Comparison of ENCODE assay signal across 8 mouse cellular contexts in genomic region chr10:81563481-81563880, GRCm38 (mm10). TPM values are rescaled to one million over a fixed set of nuclear protein-coding genes. Genes with fewer than 3 reads are reported as not detected.
DNase-seq lines count a peak whose midpoint lies in the region; ATAC-seq and TF ChIP-seq lines count a peak whose summit lies in the region.

No protein-coding gene starts in this region.

- no peaks in the 10 kb centered on the region for H3K9me3 ChIP-seq in forebrain, embryonic 12.5 days
- H3K9me3 ChIP-seq in forebrain, embryonic 14.5 days (replicated peaks; ENCODE audit: control insufficient read depth, low read length): no peaks in the 10 kb centered on the region
- no peaks in the 10 kb centered on the region for H3K9me3 ChIP-seq in intestine, postnatal 0 days (ENCODE audit: control insufficient read depth)

- no peak for DNase-seq in forebrain, embryonic 14.5 days (ENCODE audit: low spot score)
- peak; percentile 47 for DNase-seq in ovary, postnatal 36 days (ENCODE audit: low spot score)
- DNase-seq in ovary, postnatal 14 days (ENCODE audit: low spot score): no peak
- no peak for DNase-seq in urinary bladder, postnatal 25 days (ENCODE audit: low spot score)
- DNase-seq in left cerebral cortex, postnatal 36 days (ENCODE audit: low spot score in 2 of 2): no peak
- no peak for DNase-seq in embryo, embryonic 9.5 days (ENCODE audit: extremely low spot score)

- no peak overlapping the region for H3K27ac ChIP-seq in forebrain, embryonic 12.5 days
- no peak overlapping the region for H3K27ac ChIP-seq in forebrain, embryonic 14.5 days (ENCODE audit: low read depth, low read length)
- 0 out of 2 replicates have a peak overlapping the region, but pooled peaks have one; percentile 4 for H3K27ac ChIP-seq in intestine, postnatal 0 days (ENCODE audit: low read depth, low read length)

- TF ChIP-seq CTCF in intestine, postnatal 0 days (IDR thresholded peaks at IDR 0.05; ENCODE audit: low read depth): no peak

- no peak for ATAC-seq in forebrain, embryonic 12.5 days (ENCODE audit: low FRiP score)
- ATAC-seq in forebrain, embryonic 14.5 days: no peak
- ATAC-seq in intestine, postnatal 0 days: no peak

- intact Hi-C loops in left cerebral cortex, postnatal 36 days (cut with DNase I): loop anchor here (2.0 kb wide), 1 partner anchor 41 kb away; no protein-coding TSS in a partner anchor

- H3K4me2 ChIP-seq in forebrain, embryonic 12.5 days: peak overlapping the region; percentile 39; the same call in 1 of the 2 replicates
- no peak overlapping the region for H3K4me2 ChIP-seq in forebrain, embryonic 14.5 days (ENCODE audit: low read length)
- H3K4me2 ChIP-seq in intestine, postnatal 0 days (replicated peaks; ENCODE audit: low read depth): peak overlapping the region; percentile 22

- H3K9ac ChIP-seq in forebrain, embryonic 12.5 days: no peak overlapping the region
- H3K9ac ChIP-seq in forebrain, embryonic 14.5 days (ENCODE audit: low read length): no peak overlapping the region; the same call in 1 of the 2 replicates
- no peak overlapping the region for H3K9ac ChIP-seq in intestine, postnatal 0 days (ENCODE audit: low read depth, low read length)

- H3K36me3 ChIP-seq in forebrain, embryonic 12.5 days (replicated peaks): peaks cover 27% of the 10 kb centered on the region
- H3K36me3 ChIP-seq in forebrain, embryonic 14.5 days (ENCODE audit: control insufficient read depth, insufficient read depth, low read length): peaks cover 41% of the 10 kb centered on the region
- H3K36me3 ChIP-seq in intestine, postnatal 0 days (ENCODE audit: control insufficient read depth, insufficient read depth): peaks cover 38% of the 10 kb centered on the region

- H3K4me1 ChIP-seq in forebrain, embryonic 12.5 days: peaks cover 63% of the 10 kb centered on the region
- peaks cover 23% of the 10 kb centered on the region for H3K4me1 ChIP-seq in forebrain, embryonic 14.5 days (ENCODE audit: control insufficient read depth, insufficient read depth, low read length)
- peaks cover 4% of the 10 kb centered on the region; the same call in 1 of the 2 replicates for H3K4me1 ChIP-seq in intestine, postnatal 0 days (replicated peaks; ENCODE audit: control insufficient read depth, insufficient read depth, low read length)

- no peak overlapping the region for H3K4me3 ChIP-seq in forebrain, embryonic 12.5 days (replicated peaks)
- H3K4me3 ChIP-seq in forebrain, embryonic 14.5 days (ENCODE audit: low read depth, low read length): no peak overlapping the region
- no peak overlapping the region for H3K4me3 ChIP-seq in intestine, postnatal 0 days (ENCODE audit: low read depth, low read length)

- WGBS in forebrain, embryonic 12.5 days: 51% methylated on average over 6 of the region's 6 CpGs
- WGBS in forebrain, embryonic 14.5 days: 57% methylated on average over 6 of the region's 6 CpGs
- 35% methylated on average over 6 of the region's 6 CpGs for WGBS in intestine, postnatal 0 days

- H3K27me3 ChIP-seq in forebrain, embryonic 12.5 days: peaks cover 67% of the 10 kb centered on the region
- peaks cover 8% of the 10 kb centered on the region; the same call in 1 of the 2 replicates for H3K27me3 ChIP-seq in forebrain, embryonic 14.5 days (replicated peaks; ENCODE audit: control insufficient read depth, insufficient read depth, low read length)
- no peaks in the 10 kb centered on the region for H3K27me3 ChIP-seq in intestine, postnatal 0 days (replicated peaks; ENCODE audit: control insufficient read depth, insufficient read depth, low read length)

RNA-seq across cellular contexts. Expression of gene Aes, which starts 4.2 kb away (rescaled TPM):
- 520 TPM in 2 replicates for polyA plus RNA-seq in forebrain, embryonic 12.5 days (2016; fragmentation: Nextera tagmentation; extraction: Ambion mirVana)
- polyA plus RNA-seq in forebrain, embryonic 14.5 days (2014; fragmentation: Nextera tagmentation; extraction: Ambion mirVana): 415 and 532 TPM in 2 replicates
- 528 and 536 TPM in 2 replicates for polyA plus RNA-seq in intestine, postnatal 0 days (2015; fragmentation: Nextera tagmentation; extraction: Ambion mirVana)
- total RNA-seq in left cerebral cortex, postnatal 36 days (2021): 100 to 1,000 TPM; 652 to 731 TPM

RNA-seq across cellular contexts. Expression of gene Tle2, which starts 10.9 kb away (rescaled TPM):
- polyA plus RNA-seq in forebrain, embryonic 12.5 days (2016; fragmentation: Nextera tagmentation; extraction: Ambion mirVana): 14.3 and 16.5 TPM in 2 replicates
- polyA plus RNA-seq in forebrain, embryonic 14.5 days (2014; fragmentation: Nextera tagmentation; extraction: Ambion mirVana): 12.0 and 17.2 TPM in 2 replicates
- polyA plus RNA-seq in intestine, postnatal 0 days (2015; fragmentation: Nextera tagmentation; extraction: Ambion mirVana): 3.0 and 5.2 TPM in 2 replicates
- total RNA-seq in left cerebral cortex, postnatal 36 days (2021): 10 to 100 TPM; 23.7 to 37.6 TPM

RNA-seq across cellular contexts. Expression of gene Gna11, which starts 18.5 kb away (rescaled TPM):
- 74.8 and 75.9 TPM in 2 replicates for polyA plus RNA-seq in forebrain, embryonic 12.5 days (2016; fragmentation: Nextera tagmentation; extraction: Ambion mirVana)
- 97.6 and 98.9 TPM in 2 replicates for polyA plus RNA-seq in forebrain, embryonic 14.5 days (2014; fragmentation: Nextera tagmentation; extraction: Ambion mirVana)
- polyA plus RNA-seq in intestine, postnatal 0 days (2015; fragmentation: Nextera tagmentation; extraction: Ambion mirVana): 188 and 195 TPM in 2 replicates
- total RNA-seq in left cerebral cortex, postnatal 36 days (2021): 100 to 1,000 TPM; 103 to 115 TPM

RNA-seq across cellular contexts. Expression of gene Tle6, which starts 37.4 kb away (rescaled TPM):
- 3.1 and 4.3 TPM in 2 replicates for polyA plus RNA-seq in forebrain, embryonic 12.5 days (2016; fragmentation: Nextera tagmentation; extraction: Ambion mirVana)
- polyA plus RNA-seq in forebrain, embryonic 14.5 days (2014; fragmentation: Nextera tagmentation; extraction: Ambion mirVana): 2.4 and 2.5 TPM in 2 replicates
- 3.9 and 4.2 TPM in 2 replicates for polyA plus RNA-seq in intestine, postnatal 0 days (2015; fragmentation: Nextera tagmentation; extraction: Ambion mirVana)
- 10 to 100 TPM in 1 of 2 experiments, 1 to 10 TPM in 1; 9.7 to 10.9 TPM for total RNA-seq in left cerebral cortex, postnatal 36 days (2021)

RNA-seq across cellular contexts. Expression of gene Gna15, which starts 39.5 kb away (rescaled TPM):
- polyA plus RNA-seq in forebrain, embryonic 12.5 days (2016; fragmentation: Nextera tagmentation; extraction: Ambion mirVana): 0.49 and 0.92 TPM in 2 replicates
- 0.90 and 1.2 TPM in 2 replicates for polyA plus RNA-seq in forebrain, embryonic 14.5 days (2014; fragmentation: Nextera tagmentation; extraction: Ambion mirVana)
- 0.64 and 0.78 TPM in 2 replicates for polyA plus RNA-seq in intestine, postnatal 0 days (2015; fragmentation: Nextera tagmentation; extraction: Ambion mirVana)
- 1 to 10 TPM; 2.3 to 3.1 TPM for total RNA-seq in left cerebral cortex, postnatal 36 days (2021)
